Mouse (Mus musculus) left cerebral cortex, adult 8-10 months (tissue): ENCODE measurements around the gene Sh2d3c. TPM values are rescaled to one million over a fixed set of nuclear protein-coding genes. Genes with fewer than 3 reads are reported as not detected.

ENCODE experiments used
- DNase-seq, 2 experiments: peaks; one replicate each; pipeline ENCODE4 v3.0.0; 2022; ENCODE audit warnings: low spot score in 2 of 2
- microRNA-seq, 2 experiments: library from miRNA; unstranded; fragments of <30 nt; microRNA quantifications; one replicate each; pipeline ENCODE4 v1.2.0; 2022
- total RNA-seq, 4 experiments: library from RNA; stranded (reverse); gene quantifications; 2 replicates each; pipeline ENCODE4 v1.2.4; 2022

Gene Sh2d3c
- total RNA-seq, 4 experiments from 2014 or later, result 29.5 to 37.8 (median 33.5) TPM

DNA sequence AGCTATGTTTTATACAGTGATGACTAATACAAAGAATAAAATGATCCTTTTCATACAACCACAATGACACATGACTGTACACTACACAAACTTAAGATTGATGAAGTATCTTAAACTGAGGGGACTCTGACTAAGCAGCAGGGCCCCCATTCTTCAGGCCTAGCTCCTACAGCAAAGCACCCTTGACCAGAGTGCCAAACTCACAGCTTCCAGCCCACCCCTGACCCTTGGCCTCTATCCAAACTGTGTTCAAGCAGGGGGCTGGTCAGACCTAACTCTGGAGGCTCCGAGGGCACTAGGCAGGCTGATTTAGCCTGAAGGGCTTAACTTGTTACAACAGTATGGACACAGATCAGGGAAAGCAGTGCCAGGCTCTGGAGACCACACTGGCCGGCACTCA lies 67.7 kb downstream of the Sh2d3c start:
- no peak for DNase-seq

DNA sequence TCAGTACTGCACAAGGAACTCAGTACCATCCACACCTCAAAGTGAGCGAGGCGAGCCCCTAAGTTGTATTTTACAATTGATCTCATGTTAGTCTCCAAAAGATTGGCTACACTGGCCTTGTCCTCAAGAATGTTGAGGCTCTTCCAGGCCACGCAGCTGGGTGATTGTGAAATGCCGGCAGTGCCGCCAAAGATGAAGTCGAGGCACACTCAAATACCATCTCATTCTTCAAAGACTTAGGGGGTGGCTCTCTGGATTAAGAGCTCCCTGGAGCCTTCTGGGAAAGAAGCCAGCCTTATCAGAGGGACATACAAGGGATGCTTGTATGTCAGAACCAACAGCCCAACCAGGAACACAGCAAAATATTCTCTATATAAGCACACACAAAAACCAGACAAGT lies 70.4 kb downstream of the Sh2d3c start:
- DNase-seq, result no peak

DNA sequence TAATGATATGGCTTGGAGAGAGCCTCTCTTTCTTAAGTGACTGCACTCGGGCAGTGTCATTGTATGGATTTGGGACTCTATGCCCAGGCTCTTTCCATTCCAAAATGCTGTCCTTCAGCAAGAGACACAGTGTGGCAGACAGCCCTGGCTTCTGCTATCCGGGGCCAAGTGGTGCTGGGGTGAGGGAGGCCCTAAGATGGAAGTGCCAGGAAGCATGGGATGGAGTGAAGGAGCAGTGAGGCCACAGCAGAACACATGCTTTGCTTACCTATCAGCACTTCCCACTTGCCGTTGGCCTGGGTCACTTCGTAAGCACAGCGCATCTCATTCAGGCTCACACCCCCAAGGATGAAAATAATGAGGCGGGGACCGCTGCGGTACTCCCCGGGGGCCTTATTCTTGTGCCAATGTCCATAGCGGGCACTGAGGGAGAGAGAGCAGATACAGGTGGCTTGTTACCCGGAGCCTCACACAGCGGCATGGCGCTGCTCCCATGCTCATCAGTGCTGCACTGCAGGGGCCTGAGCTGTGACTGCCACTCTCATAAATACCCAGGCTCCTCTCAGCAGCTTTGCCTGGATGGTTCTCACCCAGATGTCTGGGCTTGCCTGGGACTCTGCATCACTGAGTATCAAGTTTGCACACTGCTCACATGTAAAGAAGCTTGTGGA lies 75.0 kb downstream of the Sh2d3c start:
- DNase-seq, result no peak

DNA sequence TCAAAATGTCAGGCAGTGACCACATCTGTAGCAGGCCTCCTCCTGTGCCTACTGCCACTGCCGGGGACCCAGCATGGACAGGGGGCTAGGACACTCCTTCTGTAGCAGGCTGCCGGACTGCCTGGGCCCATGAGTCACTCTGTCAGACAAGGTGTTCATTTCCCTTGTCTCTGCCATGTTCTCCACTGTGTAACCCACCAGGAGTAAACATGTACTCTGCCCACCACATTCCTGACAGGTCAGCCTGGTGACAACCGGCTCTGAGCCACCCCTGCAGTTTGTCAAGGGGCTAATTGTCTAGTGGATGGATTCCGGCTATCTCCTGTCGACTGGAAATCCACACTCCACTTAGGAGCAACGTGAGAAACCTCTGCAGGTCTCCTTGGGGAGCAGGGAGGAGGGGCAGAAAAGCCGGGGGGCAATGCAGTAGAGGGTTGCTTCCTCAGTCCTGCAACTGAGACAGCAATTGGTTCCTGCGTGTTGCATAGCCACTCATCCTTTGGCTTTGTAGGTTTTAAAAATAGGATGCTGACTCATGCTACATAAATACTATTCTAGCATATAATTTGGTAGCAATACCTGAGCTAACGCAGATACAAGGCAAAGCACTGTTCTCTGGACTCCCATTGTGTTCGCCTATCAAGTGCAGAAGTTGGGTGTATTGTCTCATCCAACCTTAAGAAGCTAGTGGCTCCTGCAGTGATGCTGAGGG lies 77.6 kb downstream of the Sh2d3c start:
- no peak for DNase-seq

Small RNA genes lying within 50 kb of the gene (microRNA-seq; reads per million reads assigned to microRNA genes)
- gene Gm47291, result 0 reads per million in 2 experiments
- 0 to 0.44 reads per million in 2 experiments for gene Mir2861
- 0 reads per million in 2 experiments for gene Mir3960
- gene Mir8093, result 0.66 to 0.84 reads per million in 2 experiments

Other genes starting within 250 kb of the Sh2d3c start
- 10 to 100 TPM; 69.0 to 78.6 (median 70.5) TPM for gene Fam102a, start 185.7 kb upstream of the Sh2d3c start, total RNA-seq
- 10 to 100 TPM; 71.2 to 78.7 (median 72.8) TPM for gene Dpm2, start 150.2 kb upstream of the Sh2d3c start, total RNA-seq
- gene Pip5kl1, start 146.3 kb upstream of the Sh2d3c start, total RNA-seq, result 10 to 100 TPM in 2 of 4 experiments, 1 to 10 TPM in 2; 9.3 to 11.0 (median 10.0) TPM
- 1 to 10 TPM in 2 of 4 experiments, under 1 TPM in 2; 0.84 to 2.4 (median 1.1) TPM for gene 9430097D07Rik, start 145.4 kb upstream of the Sh2d3c start, total RNA-seq
- gene St6galnac4, start 134.0 kb upstream of the Sh2d3c start, total RNA-seq, result 10 to 100 TPM; 33.9 to 36.5 (median 34.8) TPM
- 100 to 1,000 TPM; 110 to 142 (median 119) TPM for gene St6galnac6, start 121.3 kb upstream of the Sh2d3c start, total RNA-seq
- 100 to 1,000 TPM; 143 to 158 (median 151) TPM for gene Ak1, start 99.3 kb upstream of the Sh2d3c start, total RNA-seq
- 10 to 100 TPM; 19.5 to 22.0 (median 21.4) TPM for gene Eng, start 74.5 kb upstream of the Sh2d3c start, total RNA-seq
- 10 to 100 TPM in 1 of 4 experiments, 1 to 10 TPM in 3; 6.8 to 11.9 (median 9.1) TPM for gene Fpgs, start 16.9 kb upstream of the Sh2d3c start, total RNA-seq
- gene Cdk9, start 8.0 kb upstream of the Sh2d3c start, total RNA-seq, result 100 to 1,000 TPM in 2 of 4 experiments, 10 to 100 TPM in 2; 95.8 to 114 (median 105) TPM
- 1 to 10 TPM; 2.0 to 2.8 (median 2.3) TPM for gene 6330409D20Rik, start 20.0 kb downstream of the Sh2d3c start, total RNA-seq
- gene Tor2a, start 36.2 kb downstream of the Sh2d3c start, total RNA-seq, result 10 to 100 TPM; 27.7 to 32.6 (median 29.9) TPM
- gene Ttc16, start 54.6 kb downstream of the Sh2d3c start, total RNA-seq, result under 1 TPM; 0.18 to 0.81 (median 0.53) TPM
- gene Ptrh1, start 54.7 kb downstream of the Sh2d3c start, total RNA-seq, result 1 to 10 TPM; 6.4 to 9.2 (median 7.7) TPM
- 1 to 10 TPM in 1 of 4 experiments, under 1 TPM in 2, not detected in 1; 0.27 to 1.0 (median 0.66) TPM for gene Cfap157, start 63.4 kb downstream of the Sh2d3c start, total RNA-seq
- gene Stxbp1, start 126.2 kb downstream of the Sh2d3c start, total RNA-seq, result 100 to 1,000 TPM; 883 to 958 (median 954) TPM
- 10 to 100 TPM; 24.7 to 31.8 (median 28.4) TPM for gene Fam129b, start 155.1 kb downstream of the Sh2d3c start, total RNA-seq
- 100 to 1,000 TPM; 114 to 127 (median 119) TPM for gene Rpl12, start 240.5 kb downstream of the Sh2d3c start, total RNA-seq
- gene Lrsam1, start 240.6 kb downstream of the Sh2d3c start, total RNA-seq, result 10 to 100 TPM; 37.5 to 44.2 (median 38.6) TPM